Mouse (Mus musculus) macrophage (primary cell): ENCODE data around the gene Erc2. TPM values are rescaled to one million over a fixed set of nuclear protein-coding genes. Genes with fewer than 3 reads are reported as not detected.

Experiments
- H3K27ac ChIP-seq: fragments of 350-480 bp; formaldehyde crosslinking; 2 replicates; pipeline ENCODE4 v1.9.0; 2021
- H3K36me3 ChIP-seq: fragments of 350-480 bp; formaldehyde crosslinking; 2 replicates; pipeline ENCODE4 v1.9.0; 2021; ENCODE audit errors: inconsistent target
- H3K4me3 ChIP-seq: fragments of 350-480 bp; formaldehyde crosslinking; 2 replicates; pipeline ENCODE4 v1.9.0; 2021; ENCODE audit errors: inconsistent target
- H3K79me2 ChIP-seq: fragments of 350-480 bp; formaldehyde crosslinking; 2 replicates; pipeline ENCODE4 v1.9.0; 2021; ENCODE audit errors: inconsistent target
- WGBS: methylation state at CpG from one replicate; pipeline ENCODE4 v1.1.7; 2026; ENCODE audit warnings: inconsistent platforms; ENCODE audit not compliant: missing documents; 5-methylcytosine and 5-hydroxymethylcytosine counted together
- polyA plus RNA-seq: library from polyadenylated mRNA; stranded (reverse); fragments of 250-400 nt; gene quantifications from 3 replicates; pipeline ENCODE4 v1.2.4, GENCODE M21; 2018; ENCODE audit warnings: inconsistent platforms

Gene Erc2
- polyA plus RNA-seq, 1 experiment from 2014 or later: not detected

GRCm38 (mm10) chr14:28274826-28275225 is 652.6 kb downstream of the Erc2 start:
- H3K36me3 ChIP-seq: no peaks in the 10 kb centered on the region
- 79% methylated on average over 7 of the region's 7 CpGs for WGBS
- H3K79me2 ChIP-seq: no peaks in the 10 kb centered on the region

GRCm38 (mm10) chr14:28278951-28279350 is 656.7 kb downstream of the Erc2 start:
- H3K4me3 ChIP-seq: no peak overlapping the region
- H3K36me3 ChIP-seq: no peaks in the 10 kb centered on the region
- WGBS: 92% methylated on average over 6 of the region's 6 CpGs
- no peak overlapping the region for H3K27ac ChIP-seq
- H3K79me2 ChIP-seq: no peaks in the 10 kb centered on the region

More at GRCm38 (mm10) chr14:28274826-28275225, 652.6 kb downstream of the Erc2 start:
- H3K4me3 ChIP-seq: no peak overlapping the region
- no peak overlapping the region for H3K27ac ChIP-seq

GRCm38 (mm10) chr14:28280376-28280775 is 658.1 kb downstream of the Erc2 start:
- no peaks in the 10 kb centered on the region for H3K79me2 ChIP-seq
- no peak overlapping the region for H3K4me3 ChIP-seq
- 88% methylated on average over 1 of the region's 1 CpGs for WGBS
- no peaks in the 10 kb centered on the region for H3K36me3 ChIP-seq
- no peak overlapping the region for H3K27ac ChIP-seq

- Histone ChIP-seq H3K4me3 (no peak overlapping the region), H3K36me3 (no peaks in the 10 kb centered on the region), H3K27ac (no peak overlapping the region), H3K79me2 (no peaks in the 10 kb centered on the region)
- WGBS: 78% methylated on average over 1 of the region's 1 CpGs
These were observed 661.3 kb downstream of the Erc2 start for GRCm38 (mm10) chr14:28283319-28284095.

- Histone ChIP-seq H3K79me2 (no peaks in the 10 kb centered on the region), H3K4me3 (no peak overlapping the region), H3K36me3 (no peaks in the 10 kb centered on the region), H3K27ac (no peak overlapping the region)
These were observed 664.3 kb downstream of the Erc2 start for GRCm38 (mm10) chr14:28286511-28286910.

- WGBS: 78% methylated on average over 2 of the region's 2 CpGs
- Histone ChIP-seq H3K79me2 (no peaks in the 10 kb centered on the region), H3K36me3 (no peaks in the 10 kb centered on the region), H3K27ac (no peak overlapping the region), H3K4me3 (no peak overlapping the region)
These were observed 666.0 kb downstream of the Erc2 start for GRCm38 (mm10) chr14:28288196-28288595.

GRCm38 (mm10) chr14:28288926-28289325 is 666.7 kb downstream of the Erc2 start:
- H3K79me2 ChIP-seq: no peaks in the 10 kb centered on the region
- 83% methylated on average over 2 of the region's 2 CpGs for WGBS
- H3K4me3 ChIP-seq: no peak overlapping the region
- no peak overlapping the region for H3K27ac ChIP-seq
- H3K36me3 ChIP-seq: no peaks in the 10 kb centered on the region

- Histone ChIP-seq H3K4me3 (no peak overlapping the region), H3K79me2 (no peaks in the 10 kb centered on the region), H3K36me3 (no peaks in the 10 kb centered on the region), H3K27ac (no peak overlapping the region)
- 82% methylated on average over 5 of the region's 5 CpGs for WGBS
These were observed 671.7 kb downstream of the Erc2 start for GRCm38 (mm10) chr14:28293921-28294320.

GRCm38 (mm10) chr14:28295145-28295544 is 672.9 kb downstream of the Erc2 start:
- Histone ChIP-seq H3K36me3 (no peaks in the 10 kb centered on the region), H3K4me3 (no peak overlapping the region), H3K27ac (no peak overlapping the region), H3K79me2 (no peaks in the 10 kb centered on the region)
- 54% methylated on average over 4 of the region's 4 CpGs for WGBS

GRCm38 (mm10) chr14:28300095-28300494 is 677.9 kb downstream of the Erc2 start:
- Histone ChIP-seq H3K27ac (no peak overlapping the region), H3K79me2 (no peaks in the 10 kb centered on the region), H3K4me3 (no peak overlapping the region), H3K36me3 (no peaks in the 10 kb centered on the region)
- 81% methylated on average over 6 of the region's 6 CpGs for WGBS

- no peak overlapping the region for H3K4me3 ChIP-seq
- no peaks in the 10 kb centered on the region for H3K79me2 ChIP-seq
- no peaks in the 10 kb centered on the region for H3K36me3 ChIP-seq
- WGBS: 48% methylated on average over 5 of the region's 5 CpGs
- no peak overlapping the region for H3K27ac ChIP-seq
These were observed 679.0 kb downstream of the Erc2 start for GRCm38 (mm10) chr14:28301251-28301650.

GRCm38 (mm10) chr14:28304131-28304530 is 681.9 kb downstream of the Erc2 start:
- no peaks in the 10 kb centered on the region for H3K36me3 ChIP-seq
- H3K4me3 ChIP-seq: no peak overlapping the region
- no peaks in the 10 kb centered on the region for H3K79me2 ChIP-seq
- WGBS: 83% methylated on average over 4 of the region's 5 CpGs
- H3K27ac ChIP-seq: no peak overlapping the region

GRCm38 (mm10) chr14:28308661-28309060 is 686.4 kb downstream of the Erc2 start:
- no peaks in the 10 kb centered on the region for H3K36me3 ChIP-seq
- H3K4me3 ChIP-seq: no peak overlapping the region
- no peaks in the 10 kb centered on the region for H3K79me2 ChIP-seq
- H3K27ac ChIP-seq: no peak overlapping the region
- 93% methylated on average over 1 of the region's 1 CpGs for WGBS

- Histone ChIP-seq H3K4me3 (no peak overlapping the region), H3K27ac (no peak overlapping the region), H3K79me2 (no peaks in the 10 kb centered on the region), H3K36me3 (no peaks in the 10 kb centered on the region)
- 82% methylated on average over 7 of the region's 7 CpGs for WGBS
These were observed 694.6 kb downstream of the Erc2 start for GRCm38 (mm10) chr14:28316851-28317250.

GRCm38 (mm10) chr14:28321916-28322534 is 699.8 kb downstream of the Erc2 start:
- H3K79me2 ChIP-seq: no peaks in the 10 kb centered on the region

More at GRCm38 (mm10) chr14:28321916-28322534, 699.8 kb downstream of the Erc2 start:
- Histone ChIP-seq H3K4me3 (no peak overlapping the region), H3K36me3 (no peaks in the 10 kb centered on the region), H3K27ac (no peak overlapping the region)
- WGBS: 94% methylated on average over 5 of the region's 5 CpGs
